Mouse (Mus musculus) kidney, postnatal 10 days (tissue): Measurements from ENCODE around the gene Serpinb9g.
A peak's percentile ranks its signal among the peaks of the same experiment; 100 is the strongest.
"Not testable (repeated sequence)": the region's sequence is repeated elsewhere in the genome, so short reads cannot be mapped to it uniquely, and the experiment has no call there.

Experiments
- DNase-seq: peaks from one replicate; pipeline ENCODE4 v3.0.0; 2021; ENCODE audit warnings: mixed read lengths

Serpinb9g gene

DNA sequence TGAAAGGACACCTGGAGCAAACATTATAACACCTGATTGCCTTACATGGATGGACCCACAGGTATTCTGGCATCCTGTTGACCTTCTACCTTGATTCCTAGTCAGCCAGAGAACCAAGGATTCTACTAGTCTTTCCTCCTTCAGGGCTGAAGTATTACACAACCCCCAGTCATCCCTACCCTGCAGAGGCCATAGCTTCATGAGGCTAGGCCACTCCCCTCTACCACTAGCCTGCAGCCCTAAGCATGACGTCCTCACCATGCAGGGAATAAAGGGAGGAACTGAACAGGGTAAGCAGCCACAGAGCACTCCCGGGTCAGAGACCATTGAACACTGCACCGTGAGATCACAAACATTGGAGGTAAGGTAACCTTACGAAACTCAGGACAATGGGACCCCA is at the start of gene Serpinb9g:
Gene Serpinb9g, plus strand, starts transcription at position 301 of the 400 bp plus-strand sequence.
- DNase-seq, result not testable (repeated sequence)

DNA sequence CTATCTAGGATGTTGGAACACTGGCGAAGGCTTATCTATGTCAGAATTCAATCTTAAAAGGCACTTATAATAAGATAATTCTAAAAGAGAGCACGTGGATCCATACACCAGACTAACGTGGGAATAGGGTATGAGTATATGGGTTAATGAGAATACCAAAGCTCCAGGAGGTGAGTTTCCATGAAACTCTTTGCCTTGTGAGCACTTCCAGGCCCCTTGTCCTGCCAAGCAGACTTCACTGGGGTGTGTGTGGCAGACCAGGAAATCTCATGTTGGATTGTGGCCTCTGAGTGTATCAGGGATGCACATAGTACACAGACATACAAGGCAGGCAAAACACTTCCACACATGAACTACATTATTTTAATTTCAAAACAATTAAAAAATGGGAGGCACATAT is 718 bp upstream of the Serpinb9g start:
- DNase-seq, result not testable (repeated sequence)

DNA sequence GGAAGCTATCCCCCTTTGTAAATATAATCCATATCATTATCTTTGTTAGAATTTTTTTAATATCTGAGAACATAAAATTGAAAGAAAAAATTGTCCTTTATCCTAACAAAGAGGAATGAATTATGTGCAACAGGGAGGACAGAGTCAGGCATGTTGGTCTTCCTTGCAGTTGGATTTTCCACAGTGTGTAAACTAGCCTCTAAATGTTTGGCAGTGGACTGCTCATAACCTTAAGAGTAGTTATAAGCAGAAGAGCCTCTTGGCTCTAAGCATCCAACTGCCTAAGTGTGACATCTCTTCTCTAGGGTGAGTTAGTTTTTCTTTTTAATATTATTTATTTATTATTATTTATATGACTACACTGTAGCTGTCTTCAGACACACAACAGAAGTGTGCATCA is 40.0 kb downstream of the Serpinb9g start:
- DNase-seq, result no peak

DNA sequence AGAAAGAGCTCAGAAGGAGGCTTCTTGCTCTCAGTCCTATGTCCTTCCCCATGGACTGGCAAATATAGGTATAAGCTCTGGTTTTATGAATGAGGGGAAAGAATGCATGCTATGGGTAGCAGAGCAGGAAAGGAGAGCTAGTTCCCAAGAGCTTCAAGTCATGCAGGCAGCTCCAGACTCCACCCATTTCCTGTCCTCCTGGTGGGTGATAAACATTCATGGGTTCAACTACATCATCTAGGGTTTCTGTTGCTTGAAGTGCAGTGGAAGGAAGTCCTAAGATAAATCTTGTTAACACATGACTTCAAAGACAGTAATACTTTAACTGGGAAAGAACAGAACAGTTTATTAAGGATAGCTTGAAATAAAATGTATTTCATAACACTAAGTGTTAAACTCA is 48.2 kb downstream of the Serpinb9g start:
- peak; percentile 3 for DNase-seq
